In the genomic region with DNA sequence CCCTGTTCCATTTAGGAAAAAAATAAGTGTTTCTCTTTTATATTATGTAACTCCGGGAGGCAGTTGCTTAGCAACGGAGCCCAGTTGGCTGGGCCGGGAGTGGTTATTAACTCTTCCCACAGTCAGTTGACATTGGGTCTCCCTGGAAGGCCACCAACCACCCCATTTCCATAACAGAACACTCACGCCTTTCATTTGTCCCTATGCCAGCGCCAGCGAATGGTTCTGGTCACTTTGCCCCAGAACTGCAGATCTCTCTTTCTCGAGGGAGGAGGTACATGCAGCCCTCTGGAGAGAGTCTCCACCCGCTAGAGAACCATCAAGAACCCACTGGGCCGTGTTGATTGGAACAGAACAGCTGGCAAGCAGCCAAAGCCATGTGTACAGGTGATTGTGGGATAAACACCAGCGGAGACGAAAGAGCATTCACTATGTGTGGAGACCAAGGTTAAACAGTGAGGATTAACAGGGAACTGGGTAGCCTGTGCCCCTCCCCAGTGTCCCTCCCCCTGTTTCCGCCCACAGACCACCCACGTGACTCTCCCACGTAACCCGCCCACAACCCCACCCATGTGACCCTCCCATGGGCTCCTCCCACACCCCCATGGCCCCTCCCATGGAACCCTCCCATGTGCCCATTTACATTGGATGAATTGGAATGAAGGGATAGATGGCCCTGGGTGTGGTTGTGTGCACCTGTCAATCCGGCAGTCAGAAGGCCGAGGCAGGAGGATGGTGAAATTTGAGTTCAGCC, we compare ENCODE assay signal across 10 mouse cellular contexts. TPM values are rescaled to one million over a fixed set of nuclear protein-coding genes. Genes with fewer than 3 reads are reported as not detected.
DNase-seq lines count a peak whose midpoint lies in the region; ATAC-seq and TF ChIP-seq lines count a peak whose summit lies in the region.
"Had no signal": no experiment of that assay in that cellular context is flagged by ENCODE, and none has a peak within 500 bp of the region (broad histone marks: within the 10 kb centered on the region; RNA-seq: fewer than 3 reads in every experiment).

No protein-coding gene starts in this region.

- H3K27ac ChIP-seq in kidney, embryonic 14.5 days (ENCODE audit: low read depth, low read length) = no peak overlapping the region
- H3K27ac ChIP-seq in forebrain, embryonic 14.5 days (ENCODE audit: low read depth, low read length) = peak overlapping the region; percentile 53
- peak overlapping the region; percentile 98 for H3K27ac ChIP-seq in layer of hippocampus, adult 2 months
- peak overlapping the region; percentile 49 for H3K27ac ChIP-seq in midbrain, embryonic 10.5 days (replicated peaks)
- H3K27ac ChIP-seq: embryonic facial prominence, embryonic 15.5 days; liver, embryonic 13.5 days had no signal

- TF ChIP-seq CTCF in layer of hippocampus, adult 2 months (conservative IDR thresholded peaks at IDR 0.05) = no peak

- 52% methylated on average over 17 of the region's 17 CpGs for WGBS in kidney, embryonic 14.5 days
- 31% methylated on average over 17 of the region's 17 CpGs for WGBS in forebrain, embryonic 14.5 days
- WGBS in midbrain, embryonic 10.5 days = 64% methylated on average over 17 of the region's 17 CpGs

- peak; percentile 28 for DNase-seq in kidney, adult 11 months
- peak; percentile 88 for DNase-seq in forebrain, embryonic 14.5 days (ENCODE audit: low spot score)
- peak; percentile 74 to 88 for DNase-seq in layer of hippocampus, adult 2 months (ENCODE audit: low spot score in 2 of 2)
- DNase-seq in midbrain, embryonic 10.5 days (ENCODE audit: low spot score) = no peak
- DNase-seq in urinary bladder, postnatal 4 days (ENCODE audit: low spot score in 2 of 2) = no peak
- DNase-seq in gastrocnemius, postnatal 36 days = no peak
- DNase-seq in urinary bladder, adult 2 months (ENCODE audit: low spot score) = no peak
- DNase-seq: liver, embryonic 13.5 days had no signal

- H3K4me1 ChIP-seq in kidney, embryonic 14.5 days (ENCODE audit: control insufficient read depth, insufficient read depth, low read length) = 0 out of 2 replicates have a peak, but pooled peaks cover 4% of the 10 kb centered on the region
- H3K4me1 ChIP-seq in forebrain, embryonic 14.5 days (ENCODE audit: control insufficient read depth, insufficient read depth, low read length) = peaks cover 43% of the 10 kb centered on the region
- peaks cover 35% of the 10 kb centered on the region for H3K4me1 ChIP-seq in midbrain, embryonic 10.5 days
- H3K4me1 ChIP-seq: liver, embryonic 13.5 days had no signal

- intact Hi-C loops in gastrocnemius, postnatal 36 days (cut with DNase I) = no loop called here

- no peak overlapping the region for H3K9ac ChIP-seq in kidney, embryonic 14.5 days (ENCODE audit: low read depth, low read length)
- H3K9ac ChIP-seq in forebrain, embryonic 14.5 days (ENCODE audit: low read length) = no peak overlapping the region
- H3K9ac ChIP-seq: embryonic facial prominence, embryonic 15.5 days; liver, embryonic 13.5 days had no signal

- H3K9me3 ChIP-seq in kidney, embryonic 14.5 days (ENCODE audit: control insufficient read depth, low read length) = no peaks in the 10 kb centered on the region
- H3K9me3 ChIP-seq in forebrain, embryonic 14.5 days (replicated peaks; ENCODE audit: control insufficient read depth, low read length) = no peaks in the 10 kb centered on the region
- H3K9me3 ChIP-seq in midbrain, embryonic 10.5 days (replicated peaks) = no peaks in the 10 kb centered on the region
- H3K9me3 ChIP-seq: embryonic facial prominence, embryonic 15.5 days; liver, embryonic 13.5 days had no signal

- no peak overlapping the region for H3K4me3 ChIP-seq in kidney, embryonic 14.5 days (ENCODE audit: low read length)
- no peak overlapping the region for H3K4me3 ChIP-seq in forebrain, embryonic 14.5 days (ENCODE audit: low read depth, low read length)
- peak overlapping the region; percentile 46; the same call in 1 of the 2 replicates for H3K4me3 ChIP-seq in layer of hippocampus, adult 2 months
- peak overlapping the region; percentile 20; the same call in 1 of the 2 replicates for H3K4me3 ChIP-seq in midbrain, embryonic 10.5 days
- H3K4me3 ChIP-seq: embryonic facial prominence, embryonic 15.5 days; liver, embryonic 13.5 days had no signal

- H3K36me3 ChIP-seq in kidney, embryonic 14.5 days (ENCODE audit: control insufficient read depth, insufficient read depth, low read length) = no peaks in the 10 kb centered on the region
- no peaks in the 10 kb centered on the region for H3K36me3 ChIP-seq in forebrain, embryonic 14.5 days (ENCODE audit: control insufficient read depth, insufficient read depth, low read length)
- H3K36me3 ChIP-seq in midbrain, embryonic 10.5 days = no peaks in the 10 kb centered on the region
- H3K36me3 ChIP-seq: embryonic facial prominence, embryonic 15.5 days; liver, embryonic 13.5 days had no signal

- ATAC-seq in kidney, embryonic 14.5 days (ENCODE audit: low FRiP score, low TSS enrichment) = no peak
- peak; percentile 45 for ATAC-seq in forebrain, embryonic 14.5 days

- H3K4me2 ChIP-seq in kidney, embryonic 14.5 days (replicated peaks; ENCODE audit: low read depth, low read length) = no peak overlapping the region
- peak overlapping the region; percentile 12 for H3K4me2 ChIP-seq in forebrain, embryonic 14.5 days (ENCODE audit: low read length)
- H3K4me2 ChIP-seq: embryonic facial prominence, embryonic 15.5 days; liver, embryonic 13.5 days had no signal

- no peaks in the 10 kb centered on the region for H3K27me3 ChIP-seq in kidney, embryonic 14.5 days (ENCODE audit: control insufficient read depth, insufficient read depth, low read length)
- no peaks in the 10 kb centered on the region for H3K27me3 ChIP-seq in forebrain, embryonic 14.5 days (replicated peaks; ENCODE audit: control insufficient read depth, insufficient read depth, low read length)
- H3K27me3 ChIP-seq in midbrain, embryonic 10.5 days (ENCODE audit: low read depth, poor library complexity, severe bottlenecking) = peaks cover 6% of the 10 kb centered on the region; the same call in 1 of the 2 replicates
- H3K27me3 ChIP-seq: embryonic facial prominence, embryonic 15.5 days had no signal

RNA-seq across cellular contexts. Expression of gene Sez6l, which starts 24.8 kb away (rescaled TPM):
- polyA plus RNA-seq in kidney, embryonic 14.5 days (2014; fragmentation: Nextera tagmentation; extraction: Ambion mirVana) = 0.23 and 0.26 TPM in 2 replicates
- 22.1 and 27.9 TPM in 2 replicates for polyA plus RNA-seq in forebrain, embryonic 14.5 days (2014; fragmentation: Nextera tagmentation; extraction: Ambion mirVana)
- total RNA-seq in layer of hippocampus, adult 2 months (2021) = 100 to 1,000 TPM; 233 to 235 TPM
- polyA plus RNA-seq in midbrain, embryonic 10.5 days (2016; fragmentation: Nextera tagmentation; extraction: Ambion mirVana) = 1.7 and 2.7 TPM in 2 replicates
- under 1 TPM in 1 of 2 experiments, not detected in 1; 0.05 TPM for total RNA-seq in gastrocnemius, postnatal 36 days (2021)
- 0.23 and 0.35 TPM in 2 replicates for polyA plus RNA-seq in urinary bladder, adult 2 months (2012; rRNA removed)

Comparison
In these comparisons a context has a peak if more than half of its experiments do, and no peak if none do; other contexts are left out.
1. DNase-seq: peak in kidney, adult 11 months (single experiment), forebrain, embryonic 14.5 days (single experiment) and layer of hippocampus, adult 2 months (2 of 2); none in midbrain, embryonic 10.5 days (single experiment), urinary bladder, postnatal 4 days (0 of 2), gastrocnemius, postnatal 36 days (0 of 2) and urinary bladder, adult 2 months (single experiment).
2. H3K4me3 ChIP-seq: peak in layer of hippocampus, adult 2 months (single experiment) and midbrain, embryonic 10.5 days (single experiment); none in kidney, embryonic 14.5 days (single experiment) and forebrain, embryonic 14.5 days (single experiment).